Mouse (Mus musculus): ENCODE data around the gene Liph.

Gene Liph

DNA sequence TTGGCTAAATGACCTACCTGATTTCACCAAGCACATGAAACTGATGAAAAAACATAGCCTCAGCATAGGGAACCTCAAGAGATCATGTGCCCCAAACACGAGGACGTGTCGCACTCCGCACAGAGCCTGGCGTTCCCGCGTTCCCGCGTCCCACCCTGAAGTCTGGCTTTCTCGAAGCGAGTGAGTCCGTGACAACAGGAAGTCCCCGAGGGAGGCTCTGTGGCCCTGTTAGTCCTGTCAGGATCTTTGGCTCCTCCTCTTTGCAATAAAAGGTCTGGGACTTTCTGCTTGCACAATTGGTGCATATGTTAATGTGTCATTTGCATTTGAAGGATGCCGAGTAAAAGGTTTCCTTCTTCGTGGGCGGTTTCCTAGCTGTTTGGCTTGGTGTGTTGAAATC, at the start of gene Liph:
Gene Liph (minus strand): TSS at position 360 of the 400 bp plus-strand sequence.
- Histone ChIP-seq H3K4me1 (replicated peaks; ENCODE audit: low read depth, low read length) (peaks cover 51% of the 10 kb centered on the region), H3K27me3 (ENCODE audit: insufficient read depth, low read length) (no peaks in the 10 kb centered on the region), H3K9me3 (ENCODE audit: low read length) (no peaks in the 10 kb centered on the region), H3K36me3 (ENCODE audit: insufficient read depth, low read length) (0 out of 2 replicates have a peak, but pooled peaks cover 3% of the 10 kb centered on the region), H3K4me3 (replicated peaks; ENCODE audit: low read length) (peak within 1 kb of the TSS; percentile 71)
- TF ChIP-seq POU5F1 (IDR thresholded peaks at IDR 0.05; ENCODE audit: borderline replicate concordance, low read length) = peak; percentile 57; the same call in 1 of the 2 replicates
- no peak for TF ChIP-seq NANOG (IDR thresholded peaks at IDR 0.05; ENCODE audit: borderline replicate concordance, low read length)

DNA sequence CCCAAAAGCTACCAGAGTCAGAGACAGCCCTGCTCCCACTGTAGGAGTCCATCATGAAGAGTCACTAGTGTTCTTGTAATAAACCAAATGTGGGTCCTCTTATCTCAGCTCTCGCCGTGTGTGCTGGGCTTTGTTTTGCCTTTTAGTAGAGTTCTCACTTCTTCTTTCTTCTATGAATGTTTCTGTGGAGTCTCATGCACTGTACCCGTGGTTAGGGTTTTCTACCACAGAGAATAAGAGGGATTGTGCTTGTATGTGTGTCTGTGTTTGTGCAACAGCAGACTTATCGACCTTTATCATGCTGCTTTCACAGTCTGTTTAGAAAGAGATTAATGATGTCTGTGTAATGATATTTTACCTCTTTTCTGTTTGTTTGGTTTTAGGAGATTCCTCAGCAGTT, 48.4 kb upstream of the Liph start:
- Histone ChIP-seq H3K4me3 (replicated peaks; ENCODE audit: low read length) (no peak overlapping the region), H3K9me3 (ENCODE audit: low read length) (0 out of 2 replicates have a peak, but pooled peaks cover under 1% of the 10 kb centered on the region), H3K36me3 (ENCODE audit: insufficient read depth, low read length) (peaks cover 97% of the 10 kb centered on the region), H3K4me1 (replicated peaks; ENCODE audit: low read depth, low read length) (peaks cover 9% of the 10 kb centered on the region), H3K27me3 (ENCODE audit: insufficient read depth, low read length) (no peaks in the 10 kb centered on the region)
- no peak for TF ChIP-seq NANOG (IDR thresholded peaks at IDR 0.05; ENCODE audit: borderline replicate concordance, low read length)
- no peak for TF ChIP-seq CTCF (conservative IDR thresholded peaks at IDR 0.05; ENCODE audit: low read length)
- TF ChIP-seq POU5F1 (IDR thresholded peaks at IDR 0.05; ENCODE audit: borderline replicate concordance, low read length) = no peak

DNA sequence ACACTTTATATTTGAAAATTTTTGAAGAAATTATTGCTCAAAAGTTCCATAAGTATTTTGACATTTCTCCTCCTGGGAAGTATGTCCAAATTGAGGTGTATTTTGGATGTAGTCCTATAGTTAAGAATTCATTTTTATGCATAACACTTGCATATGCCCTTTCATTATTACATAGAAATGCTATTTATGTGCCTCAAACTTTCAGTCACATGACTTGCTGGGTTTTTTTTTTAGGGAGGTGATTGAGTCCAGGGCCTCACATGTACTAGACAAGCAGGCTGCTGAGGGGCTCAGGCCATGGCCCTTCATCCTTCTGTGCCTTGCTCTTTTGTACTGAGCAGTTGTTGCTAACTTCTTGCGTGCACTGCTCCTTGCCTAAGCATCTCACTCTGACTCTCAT, 44.5 kb upstream of the Liph start:
- Histone ChIP-seq H3K9me3 (ENCODE audit: low read length) (peaks cover 31% of the 10 kb centered on the region), H3K36me3 (ENCODE audit: insufficient read depth, low read length) (peaks cover 91% of the 10 kb centered on the region), H3K4me1 (replicated peaks; ENCODE audit: low read depth, low read length) (no peaks in the 10 kb centered on the region), H3K27me3 (ENCODE audit: insufficient read depth, low read length) (no peaks in the 10 kb centered on the region), H3K4me3 (replicated peaks; ENCODE audit: low read length) (no peak overlapping the region)
- TF ChIP-seq CTCF (conservative IDR thresholded peaks at IDR 0.05; ENCODE audit: low read length) = no peak
- no peak for TF ChIP-seq NANOG (IDR thresholded peaks at IDR 0.05; ENCODE audit: borderline replicate concordance, low read length)
- no peak for TF ChIP-seq POU5F1 (IDR thresholded peaks at IDR 0.05; ENCODE audit: borderline replicate concordance, low read length)

DNA sequence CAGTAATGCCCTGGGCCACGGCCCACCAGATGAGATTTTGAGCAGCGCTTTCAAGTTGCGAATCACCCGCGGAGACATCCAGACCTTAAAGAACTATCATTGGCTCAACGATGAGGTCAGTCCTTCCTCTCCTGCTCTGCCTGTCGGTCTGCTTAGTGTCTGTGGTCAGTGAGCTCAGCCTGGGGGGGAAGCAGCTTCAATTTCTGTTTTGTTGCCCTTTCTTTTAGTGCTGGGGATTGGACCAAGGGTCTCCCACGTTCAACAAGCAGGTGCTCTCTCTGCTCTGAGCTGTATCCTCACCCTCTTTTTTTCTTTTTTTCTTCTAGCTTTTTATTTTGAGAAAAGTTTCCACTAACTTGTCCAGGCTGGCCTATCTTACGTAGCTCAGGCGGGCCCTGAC, 43.1 kb upstream of the Liph start:
- H3K36me3 ChIP-seq (ENCODE audit: insufficient read depth, low read length) = peaks cover 78% of the 10 kb centered on the region
- TF ChIP-seq NANOG (IDR thresholded peaks at IDR 0.05; ENCODE audit: borderline replicate concordance, low read length) (no peak), CTCF (conservative IDR thresholded peaks at IDR 0.05; ENCODE audit: low read length) (no peak), POU5F1 (IDR thresholded peaks at IDR 0.05; ENCODE audit: borderline replicate concordance, low read length) (no peak)
- peaks cover 33% of the 10 kb centered on the region for H3K9me3 ChIP-seq (ENCODE audit: low read length)
- no peaks in the 10 kb centered on the region for H3K4me1 ChIP-seq (replicated peaks; ENCODE audit: low read depth, low read length)
- H3K27me3 ChIP-seq (ENCODE audit: insufficient read depth, low read length) = no peaks in the 10 kb centered on the region
- no peak overlapping the region for H3K4me3 ChIP-seq (replicated peaks; ENCODE audit: low read length)

DNA sequence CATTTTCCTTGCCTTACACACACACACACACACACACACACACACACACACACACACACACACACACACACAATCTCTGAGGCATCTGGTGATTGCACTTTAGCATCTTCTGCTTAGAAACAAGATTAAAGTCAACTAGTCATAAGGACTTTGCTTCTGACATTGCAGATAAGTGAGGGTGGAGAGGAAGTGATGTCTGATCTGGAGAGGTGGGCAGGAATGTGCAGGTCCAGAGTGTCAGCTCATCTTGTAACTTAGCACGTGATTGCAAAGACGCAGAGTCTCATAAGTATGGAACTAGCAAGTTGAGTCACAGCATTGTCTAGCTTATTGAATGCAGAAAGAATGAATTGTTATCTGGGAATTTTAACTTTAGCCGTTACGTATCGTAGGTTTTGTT, 32.0 kb upstream of the Liph start:
- no peaks in the 10 kb centered on the region for H3K27me3 ChIP-seq (ENCODE audit: insufficient read depth, low read length)
- TF ChIP-seq POU5F1 (IDR thresholded peaks at IDR 0.05; ENCODE audit: borderline replicate concordance, low read length) (no peak), NANOG (IDR thresholded peaks at IDR 0.05; ENCODE audit: borderline replicate concordance, low read length) (no peak), CTCF (conservative IDR thresholded peaks at IDR 0.05; ENCODE audit: low read length) (no peak)
- no peak overlapping the region for H3K4me3 ChIP-seq (replicated peaks; ENCODE audit: low read length)
- H3K36me3 ChIP-seq (ENCODE audit: insufficient read depth, low read length) = peaks cover 99% of the 10 kb centered on the region
- H3K9me3 ChIP-seq (ENCODE audit: low read length) = peaks cover 26% of the 10 kb centered on the region
- peaks cover 7% of the 10 kb centered on the region; the same call in 1 of the 2 replicates for H3K4me1 ChIP-seq (replicated peaks; ENCODE audit: low read depth, low read length)

DNA sequence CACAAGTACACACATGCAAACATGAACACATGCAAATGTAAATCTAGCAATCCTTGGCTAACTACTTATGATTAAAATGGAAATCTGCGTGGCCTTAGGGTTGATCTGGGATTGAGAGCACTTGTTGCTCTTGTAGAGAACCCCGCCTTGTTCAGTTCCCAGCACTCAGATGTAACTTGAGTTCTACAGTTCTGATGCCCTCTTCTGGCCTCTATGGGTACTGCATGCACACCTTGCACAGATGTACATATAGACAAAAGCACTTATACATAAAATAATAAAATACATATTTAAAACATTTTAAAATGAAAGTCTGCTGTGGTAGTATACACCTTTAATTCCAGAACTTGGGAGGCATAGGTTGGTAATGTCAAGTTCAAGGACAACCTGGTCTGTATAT, 26.7 kb upstream of the Liph start:
- Histone ChIP-seq H3K27me3 (ENCODE audit: insufficient read depth, low read length) (no peaks in the 10 kb centered on the region), H3K4me1 (replicated peaks; ENCODE audit: low read depth, low read length) (0 out of 2 replicates have a peak, but pooled peaks cover 3% of the 10 kb centered on the region), H3K9me3 (ENCODE audit: low read length) (peaks cover 6% of the 10 kb centered on the region; the same call in 1 of the 2 replicates), H3K36me3 (ENCODE audit: insufficient read depth, low read length) (peaks cover 86% of the 10 kb centered on the region), H3K4me3 (replicated peaks; ENCODE audit: low read length) (no peak overlapping the region)
- TF ChIP-seq NANOG (IDR thresholded peaks at IDR 0.05; ENCODE audit: borderline replicate concordance, low read length) (no peak), CTCF (conservative IDR thresholded peaks at IDR 0.05; ENCODE audit: low read length) (peak; percentile 68)

DNA sequence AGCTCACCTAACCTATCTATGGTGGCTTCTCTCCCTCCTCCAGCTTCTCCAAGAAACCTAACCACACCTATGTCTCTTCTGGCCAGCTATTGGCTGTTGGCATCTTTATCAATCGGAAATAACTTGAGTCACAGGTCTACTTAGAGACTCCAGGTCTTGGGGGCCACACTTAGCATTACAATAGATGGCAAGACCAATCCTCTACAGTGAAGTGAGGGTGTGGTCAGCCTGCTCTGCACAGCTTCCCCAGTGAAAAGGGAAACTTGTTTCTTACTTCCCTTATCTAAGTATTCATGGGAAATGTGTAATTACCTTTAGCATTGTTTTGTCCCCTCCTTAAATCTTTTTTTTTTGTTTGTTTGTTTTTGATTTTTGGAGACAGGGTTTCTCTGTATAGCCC, 20.1 kb upstream of the Liph start:
- Histone ChIP-seq H3K9me3 (ENCODE audit: low read length) (no peaks in the 10 kb centered on the region), H3K4me1 (replicated peaks; ENCODE audit: low read depth, low read length) (peaks cover 62% of the 10 kb centered on the region), H3K27me3 (ENCODE audit: insufficient read depth, low read length) (no peaks in the 10 kb centered on the region), H3K4me3 (replicated peaks; ENCODE audit: low read length) (no peak overlapping the region), H3K36me3 (ENCODE audit: insufficient read depth, low read length) (peaks cover 71% of the 10 kb centered on the region)
- no peak for TF ChIP-seq NANOG (IDR thresholded peaks at IDR 0.05; ENCODE audit: borderline replicate concordance, low read length)
- TF ChIP-seq CTCF (conservative IDR thresholded peaks at IDR 0.05; ENCODE audit: low read length) = no peak
- peak; percentile 45; the same call in 1 of the 2 replicates for TF ChIP-seq POU5F1 (IDR thresholded peaks at IDR 0.05; ENCODE audit: borderline replicate concordance, low read length)

DNA sequence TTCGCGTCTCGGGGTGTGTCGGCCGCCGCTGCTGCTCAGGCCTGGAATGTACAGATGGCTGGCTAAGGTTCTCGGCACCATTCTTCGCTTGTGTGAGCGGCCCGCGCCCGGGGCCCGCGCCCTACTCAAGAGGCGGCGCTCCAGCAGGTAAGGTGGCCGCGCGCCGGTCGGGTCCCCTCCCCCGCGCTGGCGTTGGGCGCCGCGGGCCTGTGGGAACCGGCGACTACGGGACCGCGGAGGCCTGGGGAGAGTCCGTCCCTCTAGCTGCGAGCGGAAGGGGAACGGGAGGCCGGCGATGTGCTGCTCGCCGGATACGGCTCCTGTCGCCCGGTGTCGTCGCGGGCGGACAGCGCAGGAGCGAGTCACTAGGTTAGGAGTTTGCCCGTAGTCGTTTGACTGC, 14.1 kb upstream of the Liph start:
- TF ChIP-seq NANOG (IDR thresholded peaks at IDR 0.05; ENCODE audit: borderline replicate concordance, low read length) (no peak), POU5F1 (IDR thresholded peaks at IDR 0.05; ENCODE audit: borderline replicate concordance, low read length) (no peak), CTCF (conservative IDR thresholded peaks at IDR 0.05; ENCODE audit: low read length) (no peak)
- H3K27me3 ChIP-seq (ENCODE audit: insufficient read depth, low read length) = no peaks in the 10 kb centered on the region; the same call in 1 of the 2 replicates
- peak overlapping the region; percentile 99 for H3K4me3 ChIP-seq (replicated peaks; ENCODE audit: low read length)
- H3K9me3 ChIP-seq (ENCODE audit: low read length) = no peaks in the 10 kb centered on the region
- peaks cover 53% of the 10 kb centered on the region for H3K4me1 ChIP-seq (replicated peaks; ENCODE audit: low read depth, low read length)
- H3K36me3 ChIP-seq (ENCODE audit: insufficient read depth, low read length) = peaks cover 27% of the 10 kb centered on the region

DNA sequence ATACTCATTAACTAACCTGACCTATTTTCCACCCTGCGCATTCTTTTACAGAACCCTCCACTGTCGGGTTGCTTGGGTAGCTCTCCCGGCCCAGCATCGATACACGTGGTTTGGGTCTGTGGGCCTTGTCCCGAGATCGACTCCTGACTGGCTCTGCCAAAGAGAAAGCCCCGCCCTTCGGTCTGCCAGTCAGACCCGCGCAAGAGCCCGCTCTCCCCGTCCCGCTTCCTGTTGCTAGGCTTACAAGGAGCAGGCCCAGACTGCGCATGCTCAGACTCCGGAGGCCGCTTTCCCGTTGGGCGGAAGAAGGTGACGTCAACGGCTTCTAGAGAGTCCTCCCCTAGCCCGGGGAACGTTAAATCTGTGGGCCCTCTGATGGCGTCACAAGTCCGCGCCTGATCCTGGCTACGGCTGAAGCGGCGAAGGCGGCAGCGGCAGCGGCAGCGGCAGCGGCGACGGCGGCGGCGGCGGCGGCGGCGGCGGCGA, 13.7 kb upstream of the Liph start, which contains the start of gene Senp2:
Gene Senp2 (plus strand): TSS at position 386 of the 486 bp plus-strand sequence.
- Histone ChIP-seq H3K36me3 (ENCODE audit: insufficient read depth, low read length) (peaks cover 27% of the 10 kb centered on the region), H3K9me3 (ENCODE audit: low read length) (no peaks in the 10 kb centered on the region), H3K27me3 (ENCODE audit: insufficient read depth, low read length) (no peaks in the 10 kb centered on the region; the same call in 1 of the 2 replicates), H3K4me3 (replicated peaks; ENCODE audit: low read length) (peak within 1 kb of the TSS; percentile 99), H3K4me1 (replicated peaks; ENCODE audit: low read depth, low read length) (peaks cover 50% of the 10 kb centered on the region)
- TF ChIP-seq POU5F1 (IDR thresholded peaks at IDR 0.05; ENCODE audit: borderline replicate concordance, low read length) (no peak), NANOG (IDR thresholded peaks at IDR 0.05; ENCODE audit: borderline replicate concordance, low read length) (no peak), CTCF (conservative IDR thresholded peaks at IDR 0.05; ENCODE audit: low read length) (no peak)

All from E14TG2a.4 (cell line).